Mouse (Mus musculus): ENCODE data around the gene Atg4a-ps. TPM values are rescaled to one million over a fixed set of nuclear protein-coding genes. Genes with fewer than 3 reads are reported as not detected.

The Atg4a-ps gene
- polyA plus RNA-seq, 1 experiment from 2014 or later: not detected

GRCm38 (mm10) chr3:103595271-103595810, 50.5 kb downstream of the Atg4a-ps start:
- WGBS: 90% methylated on average over 7 of the region's 7 CpGs
- no peak for DNase-seq (ENCODE audit: low spot score)
- no peaks in the 10 kb centered on the region for H3K36me3 ChIP-seq

More at GRCm38 (mm10) chr3:103595271-103595810, 50.5 kb downstream of the Atg4a-ps start:
- peaks cover 8% of the 10 kb centered on the region for H3K4me1 ChIP-seq
- H3K27me3 ChIP-seq (ENCODE audit: low read depth, poor library complexity, severe bottlenecking): no peaks in the 10 kb centered on the region
- no peaks in the 10 kb centered on the region for H3K9me3 ChIP-seq (replicated peaks)
- H3K4me3 ChIP-seq: no peak overlapping the region
- H3K27ac ChIP-seq: no peak overlapping the region

Small RNA genes within 50 kb of the gene (microRNA-seq; reads per million reads assigned to microRNA genes)
- gene Gm25325: not detected

Other genes starting within 250 kb of the Atg4a-ps start
- 0.09 and 0.36 TPM in 2 replicates for gene Syt6, start 70.8 kb downstream of the Atg4a-ps start, polyA plus RNA-seq (2016; fragmentation: Nextera tagmentation; extraction: Ambion mirVana)
- gene Olfml3, start 91.9 kb upstream of the Atg4a-ps start, polyA plus RNA-seq (2016; fragmentation: Nextera tagmentation; extraction: Ambion mirVana): 10.4 and 18.0 TPM in 2 replicates
- not detected in 2 replicates for gene Gm10964, start 93.3 kb upstream of the Atg4a-ps start, polyA plus RNA-seq (2016; fragmentation: Nextera tagmentation; extraction: Ambion mirVana)
- 8.7 and 10.6 TPM in 2 replicates for gene Hipk1, start 145.5 kb upstream of the Atg4a-ps start, polyA plus RNA-seq (2016; fragmentation: Nextera tagmentation; extraction: Ambion mirVana)
- 37.9 and 42.1 TPM in 2 replicates for gene Dclre1b, start 163.4 kb upstream of the Atg4a-ps start, polyA plus RNA-seq (2016; fragmentation: Nextera tagmentation; extraction: Ambion mirVana)
- gene Ap4b1, start 163.5 kb upstream of the Atg4a-ps start, polyA plus RNA-seq (2016; fragmentation: Nextera tagmentation; extraction: Ambion mirVana): 21.4 and 23.6 TPM in 2 replicates
- 0.18 and 0.26 TPM in 2 replicates for gene Gm43064, start 163.5 kb upstream of the Atg4a-ps start, polyA plus RNA-seq (2016; fragmentation: Nextera tagmentation; extraction: Ambion mirVana)
- 0.11 and 0.15 TPM in 2 replicates for gene Bcl2l15, start 186.5 kb upstream of the Atg4a-ps start, polyA plus RNA-seq (2016; fragmentation: Nextera tagmentation; extraction: Ambion mirVana)
- 0.28 TPM in 1 of 2 replicates, not detected in the other for gene Ptpn22, start 213.7 kb upstream of the Atg4a-ps start, polyA plus RNA-seq (2016; fragmentation: Nextera tagmentation; extraction: Ambion mirVana)

All from limb, embryonic 10.5 days (tissue).